Mouse (Mus musculus) heart, embryonic 16.5 days (tissue): Measurements from ENCODE around the gene 1700013F07Rik. TPM values are rescaled to one million over a fixed set of nuclear protein-coding genes. Genes with fewer than 3 reads are reported as not detected.
"Not testable (repeated sequence)": the region's sequence is repeated elsewhere in the genome, so short reads cannot be mapped to it uniquely, and the experiment has no call there.

Experiments
- ATAC-seq: fragments of 200-750 bp; cut with Nextera tagmentation; replicated peaks from 2 replicates; pipeline ENCODE4 v1.8.0; 2017; ENCODE audit warnings: moderate number of reproducible peaks; ENCODE audit not compliant: insufficient read depth, low FRiP score; ENCODE audit errors: extremely low read depth
- H3K27ac ChIP-seq: fragments of 300-500 bp; sonication (generic); 2 replicates; pipeline ENCODE4 v1.5.1; 2014; ENCODE audit warnings: mild to moderate bottlenecking, low read length, control low read depth, moderate library complexity
- H3K27me3 ChIP-seq: fragments of 300-500 bp; sonication (generic); 2 replicates; pipeline ENCODE4 v1.6.1; 2014; ENCODE audit warnings: low read length, mixed read lengths; ENCODE audit not compliant: control insufficient read depth, insufficient read depth
- H3K36me3 ChIP-seq: fragments of 300-500 bp; sonication (generic); 2 replicates; pipeline ENCODE4 v1.6.1; 2014; ENCODE audit not compliant: control insufficient read depth, insufficient read depth
- H3K4me1 ChIP-seq: fragments of 300-500 bp; sonication (generic); 2 replicates; pipeline ENCODE4 v1.6.1; 2014; ENCODE audit warnings: low read length, mixed read lengths; ENCODE audit not compliant: control insufficient read depth, insufficient read depth
- H3K4me2 ChIP-seq: fragments of 300-500 bp; sonication (generic); 2 replicates; pipeline ENCODE4 v1.6.1; 2014; ENCODE audit warnings: low read depth, mild to moderate bottlenecking, control low read depth, low read length
- H3K4me3 ChIP-seq: fragments of 300-500 bp; sonication (generic); 2 replicates; pipeline ENCODE4 v1.5.1; 2014; ENCODE audit warnings: mild to moderate bottlenecking, control low read depth, low read length
- H3K9ac ChIP-seq: fragments of 300-500 bp; sonication (generic); 2 replicates; pipeline ENCODE4 v1.6.1; 2014; ENCODE audit warnings: low read length, control low read depth
- H3K9me3 ChIP-seq: fragments of 300-500 bp; sonication (generic); replicated peaks from 2 replicates; pipeline ENCODE4 v1.6.1; 2016; ENCODE audit warnings: low read length; ENCODE audit not compliant: control insufficient read depth
- WGBS: fragments of 180-500 bp; shearing (Covaris S2); extraction: QIAGEN DNeasy Blood & Tissue Kit; methylation state at CpG from one replicate; pipeline ENCODE4 v1.1.7; 2014; 5-methylcytosine and 5-hydroxymethylcytosine counted together
- polyA plus RNA-seq: library from polyadenylated mRNA; unstranded; fragments of >200 nt; fragmentation: Nextera tagmentation; extraction: Ambion mirVana; gene quantifications from 2 replicates; pipeline ENCODE4 v1.2.1, GENCODE M21; 2015

Gene 1700013F07Rik
- polyA plus RNA-seq, 1 experiment from 2014 or later = 0.41 TPM

- Histone ChIP-seq H3K36me3 (peaks cover 15% of the 10 kb centered on the region), H3K27ac (peak overlapping the region; percentile 90), H3K9me3 (no peaks in the 10 kb centered on the region), H3K27me3 (no peaks in the 10 kb centered on the region), H3K4me3 (peak overlapping the region; percentile 76), H3K4me2 (peak overlapping the region; percentile 89), H3K9ac (peak overlapping the region; percentile 63), H3K4me1 (peaks cover 6% of the 10 kb centered on the region)
- WGBS = 5% methylated on average over 15 of the region's 15 CpGs
- ATAC-seq = peak; percentile 45
Measured at GRCm38 (mm10) chr3:108562777-108563271, 28.9 kb downstream of the 1700013F07Rik start.

GRCm38 (mm10) chr3:108563309-108563708 is 29.4 kb downstream of the 1700013F07Rik start:
- peak overlapping the region; percentile 90 for H3K27ac ChIP-seq
- no peaks in the 10 kb centered on the region for H3K27me3 ChIP-seq
- no peaks in the 10 kb centered on the region for H3K9me3 ChIP-seq
- H3K4me3 ChIP-seq = peak overlapping the region; percentile 76
- H3K9ac ChIP-seq = peak overlapping the region; percentile 63
- H3K36me3 ChIP-seq = peaks cover 10% of the 10 kb centered on the region
- 3% methylated on average over 4 of the region's 4 CpGs for WGBS
- H3K4me1 ChIP-seq = peaks cover 6% of the 10 kb centered on the region
- ATAC-seq = no peak
- H3K4me2 ChIP-seq = peak overlapping the region; percentile 89

DNA sequence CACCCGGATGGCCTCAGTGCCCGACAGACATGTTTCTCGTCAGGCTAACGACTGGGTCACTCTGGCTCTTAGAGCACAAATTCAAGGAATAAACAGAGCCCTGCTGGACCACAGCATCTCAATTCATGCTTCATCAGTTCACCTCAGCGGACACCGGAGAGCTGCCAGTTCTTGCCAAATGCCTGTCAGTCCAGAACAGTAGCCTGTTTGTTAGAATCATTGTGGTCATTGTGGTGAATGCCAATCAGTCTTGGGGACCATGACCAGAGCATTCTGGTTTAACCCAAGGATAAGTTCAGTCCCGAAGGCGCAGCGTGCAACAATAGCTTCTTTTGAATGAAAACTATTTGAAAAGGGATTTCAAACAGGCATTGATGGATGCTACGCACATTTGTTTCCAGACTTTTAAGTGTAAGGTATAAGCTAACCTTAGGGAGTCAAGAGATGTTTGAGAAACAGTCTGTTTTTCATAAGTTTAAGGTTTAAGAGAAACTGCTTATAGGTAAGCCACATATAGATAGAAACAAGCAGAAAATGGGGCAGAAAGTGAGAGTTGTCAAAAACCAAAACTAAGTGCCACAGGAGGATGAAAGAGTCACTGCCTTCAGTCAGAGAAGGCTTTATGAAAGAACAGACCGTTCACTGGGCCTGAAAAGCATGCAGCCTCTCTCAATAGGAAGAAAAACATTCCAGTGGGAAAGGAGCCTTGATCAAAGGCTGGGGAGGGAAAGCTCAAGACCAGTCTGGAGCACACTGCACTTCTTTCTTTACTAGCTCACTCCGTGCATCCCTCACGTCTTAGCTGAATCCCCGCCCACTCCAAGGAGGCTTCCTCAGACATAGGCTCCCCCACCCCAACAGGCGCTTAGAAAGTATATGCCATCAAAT is 34.3 kb downstream of the 1700013F07Rik start:
- ATAC-seq = no peak
- Histone ChIP-seq H3K4me3 (no peak overlapping the region), H3K9me3 (no peaks in the 10 kb centered on the region), H3K4me2 (no peak overlapping the region), H3K27ac (no peak overlapping the region), H3K27me3 (peaks cover 2% of the 10 kb centered on the region; the same call in 1 of the 2 replicates), H3K9ac (no peak overlapping the region), H3K36me3 (no peaks in the 10 kb centered on the region), H3K4me1 (peaks cover 7% of the 10 kb centered on the region)
- 52% methylated on average over 15 of the region's 15 CpGs for WGBS

GRCm38 (mm10) chr3:108569636-108570035 is 35.7 kb downstream of the 1700013F07Rik start:
- not testable (repeated sequence) for H3K4me3 ChIP-seq, H3K4me1 ChIP-seq, H3K27me3 ChIP-seq, H3K27ac ChIP-seq, H3K9me3 ChIP-seq, ATAC-seq, H3K9ac ChIP-seq, H3K36me3 ChIP-seq, H3K4me2 ChIP-seq
- 39% methylated on average over 2 of the region's 3 CpGs for WGBS

- WGBS = 82% methylated on average over 14 of the region's 14 CpGs
- no peak overlapping the region for H3K27ac ChIP-seq
- H3K4me2 ChIP-seq = peak overlapping the region; percentile 70
- H3K36me3 ChIP-seq = no peaks in the 10 kb centered on the region
- peaks cover 2% of the 10 kb centered on the region; the same call in 1 of the 2 replicates for H3K27me3 ChIP-seq
- H3K4me3 ChIP-seq = no peak overlapping the region; the same call in 1 of the 2 replicates
- H3K4me1 ChIP-seq = peaks cover 7% of the 10 kb centered on the region
- ATAC-seq = no peak
- no peaks in the 10 kb centered on the region for H3K9me3 ChIP-seq
- no peak overlapping the region for H3K9ac ChIP-seq
Measured at GRCm38 (mm10) chr3:108570813-108571212, 36.9 kb downstream of the 1700013F07Rik start.

- Histone ChIP-seq H3K4me1 (peaks cover 7% of the 10 kb centered on the region), H3K4me2 (peak within 1 kb of the TSS; percentile 81), H3K9me3 (no peaks in the 10 kb centered on the region), H3K36me3 (no peaks in the 10 kb centered on the region), H3K9ac (peak within 1 kb of the TSS; percentile 77), H3K4me3 (peak within 1 kb of the TSS; percentile 61), H3K27me3 (peaks cover 2% of the 10 kb centered on the region; the same call in 1 of the 2 replicates), H3K27ac (peak within 1 kb of the TSS; percentile 49; the same call in 1 of the 2 replicates)
- peak; percentile 100 for ATAC-seq
- whole genome bisulfite sequencing = 1% methylated on average over 42 of the region's 42 CpGs
Measured at GRCm38 (mm10) chr3:108571443-108572294, 37.7 kb downstream of the 1700013F07Rik start, which contains the start of gene Taf13. Taf13 (plus strand) TSS chr3:108571698.

- H3K9me3 ChIP-seq = no peaks in the 10 kb centered on the region
- 46% methylated on average over 18 of the region's 18 CpGs for WGBS
- H3K9ac ChIP-seq = peak overlapping the region; percentile 77
- H3K4me2 ChIP-seq = peak overlapping the region; percentile 81
- H3K4me3 ChIP-seq = peak overlapping the region; percentile 61
- H3K36me3 ChIP-seq = no peaks in the 10 kb centered on the region
- H3K4me1 ChIP-seq = peaks cover 7% of the 10 kb centered on the region
- no peak overlapping the region for H3K27ac ChIP-seq
- no peak for ATAC-seq
- peaks cover 2% of the 10 kb centered on the region; the same call in 1 of the 2 replicates for H3K27me3 ChIP-seq
Measured at GRCm38 (mm10) chr3:108572309-108573010, 38.5 kb downstream of the 1700013F07Rik start.

DNA sequence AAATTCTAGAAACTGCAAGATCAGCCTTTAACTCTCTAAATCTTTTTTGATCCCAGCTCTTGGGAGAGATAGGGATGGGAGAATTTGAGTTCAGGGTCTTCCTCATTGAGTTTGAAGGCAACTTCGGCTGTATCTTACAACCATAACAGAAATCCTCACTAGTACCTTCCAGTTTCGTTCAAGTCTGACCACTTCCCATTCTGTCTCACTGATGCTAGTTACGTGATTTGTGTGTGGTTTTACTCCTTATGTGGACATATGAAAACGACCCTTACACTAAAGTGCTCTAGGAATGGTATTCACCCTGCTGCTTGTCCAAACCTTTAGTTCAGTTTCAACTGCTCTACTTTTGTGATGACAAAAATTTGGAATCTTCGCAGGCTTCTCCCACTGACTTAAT is 40.1 kb downstream of the 1700013F07Rik start:
- Histone ChIP-seq H3K4me2 (no peak overlapping the region), H3K4me3 (no peak overlapping the region), H3K36me3 (peaks cover 5% of the 10 kb centered on the region), H3K27me3 (no peaks in the 10 kb centered on the region; the same call in 1 of the 2 replicates), H3K4me1 (peaks cover 7% of the 10 kb centered on the region), H3K9me3 (no peaks in the 10 kb centered on the region), H3K9ac (no peak overlapping the region), H3K27ac (no peak overlapping the region)
- WGBS = 78% methylated on average over 5 of the region's 5 CpGs
- no peak for ATAC-seq
